Mouse (Mus musculus) heart, embryonic 16.5 days (tissue): Measurements from ENCODE around the gene Gm20388. TPM values are rescaled to one million over a fixed set of nuclear protein-coding genes. Genes with fewer than 3 reads are reported as not detected.

Experiments used
- ATAC-seq: fragments of 200-750 bp; cut with Nextera tagmentation; replicated peaks from 2 replicates; pipeline ENCODE4 v1.8.0; 2017; ENCODE audit warnings: moderate number of reproducible peaks; ENCODE audit not compliant: insufficient read depth, low FRiP score; ENCODE audit errors: extremely low read depth
- H3K27ac ChIP-seq: fragments of 300-500 bp; sonication (generic); 2 replicates; pipeline ENCODE4 v1.5.1; 2014; ENCODE audit warnings: mild to moderate bottlenecking, low read length, control low read depth, moderate library complexity
- H3K27me3 ChIP-seq: fragments of 300-500 bp; sonication (generic); 2 replicates; pipeline ENCODE4 v1.6.1; 2014; ENCODE audit warnings: low read length, mixed read lengths; ENCODE audit not compliant: control insufficient read depth, insufficient read depth
- H3K36me3 ChIP-seq: fragments of 300-500 bp; sonication (generic); 2 replicates; pipeline ENCODE4 v1.6.1; 2014; ENCODE audit not compliant: control insufficient read depth, insufficient read depth
- H3K4me1 ChIP-seq: fragments of 300-500 bp; sonication (generic); 2 replicates; pipeline ENCODE4 v1.6.1; 2014; ENCODE audit warnings: low read length, mixed read lengths; ENCODE audit not compliant: control insufficient read depth, insufficient read depth
- H3K4me2 ChIP-seq: fragments of 300-500 bp; sonication (generic); 2 replicates; pipeline ENCODE4 v1.6.1; 2014; ENCODE audit warnings: low read depth, mild to moderate bottlenecking, control low read depth, low read length
- H3K4me3 ChIP-seq: fragments of 300-500 bp; sonication (generic); 2 replicates; pipeline ENCODE4 v1.5.1; 2014; ENCODE audit warnings: mild to moderate bottlenecking, control low read depth, low read length
- H3K9ac ChIP-seq: fragments of 300-500 bp; sonication (generic); 2 replicates; pipeline ENCODE4 v1.6.1; 2014; ENCODE audit warnings: low read length, control low read depth
- H3K9me3 ChIP-seq: fragments of 300-500 bp; sonication (generic); replicated peaks from 2 replicates; pipeline ENCODE4 v1.6.1; 2016; ENCODE audit warnings: low read length; ENCODE audit not compliant: control insufficient read depth
- WGBS: fragments of 180-500 bp; shearing (Covaris S2); extraction: QIAGEN DNeasy Blood & Tissue Kit; methylation state at CpG from one replicate; pipeline ENCODE4 v1.1.7; 2014; 5-methylcytosine and 5-hydroxymethylcytosine counted together
- polyA plus RNA-seq: library from polyadenylated mRNA; unstranded; fragments of >200 nt; fragmentation: Nextera tagmentation; extraction: Ambion mirVana; gene quantifications from 2 replicates; pipeline ENCODE4 v1.2.1, GENCODE M21; 2015

Gm20388 gene
- polyA plus RNA-seq, 1 experiment from 2014 or later = 4.5 TPM

DNA sequence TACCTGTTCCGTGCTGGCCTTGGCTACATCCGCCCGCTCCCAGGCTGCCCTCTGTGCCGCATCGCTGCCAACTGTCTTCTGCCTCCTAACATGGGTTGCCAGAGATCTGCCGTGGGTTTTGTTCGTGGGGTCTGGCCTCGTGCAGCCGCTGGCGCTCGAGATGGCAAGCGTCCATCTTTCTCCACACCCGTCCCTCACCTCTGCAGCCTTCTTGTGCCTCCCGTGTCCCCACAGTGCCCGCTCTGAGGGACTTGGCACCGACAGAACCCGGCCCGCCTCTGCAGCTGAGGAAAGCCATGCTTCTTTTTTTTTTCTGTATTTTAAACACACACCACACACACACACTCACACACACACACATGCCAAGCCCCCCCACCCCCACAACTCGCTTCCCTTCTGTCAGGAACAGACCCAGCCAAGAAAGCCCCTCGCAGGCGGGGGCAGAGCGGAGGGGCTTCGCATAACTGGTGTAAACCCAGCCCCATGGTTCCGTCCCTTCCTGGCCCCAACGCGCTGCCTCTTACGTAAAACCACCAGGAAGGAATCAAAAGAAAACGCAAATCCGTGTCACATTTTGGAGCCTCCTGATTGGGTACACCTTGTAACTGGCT is 2841.6 kb downstream of the Gm20388 start:
- H3K9me3 ChIP-seq = no peaks in the 10 kb centered on the region
- H3K9ac ChIP-seq = no peak overlapping the region
- H3K4me1 ChIP-seq = no peaks in the 10 kb centered on the region
- no peaks in the 10 kb centered on the region for H3K36me3 ChIP-seq
- 81% methylated on average over 29 of the region's 29 CpGs for WGBS
- peaks cover 2% of the 10 kb centered on the region; the same call in 1 of the 2 replicates for H3K27me3 ChIP-seq
- ATAC-seq = no peak
- no peak overlapping the region for H3K4me2 ChIP-seq
- H3K4me3 ChIP-seq = no peak overlapping the region
- H3K27ac ChIP-seq = no peak overlapping the region

DNA sequence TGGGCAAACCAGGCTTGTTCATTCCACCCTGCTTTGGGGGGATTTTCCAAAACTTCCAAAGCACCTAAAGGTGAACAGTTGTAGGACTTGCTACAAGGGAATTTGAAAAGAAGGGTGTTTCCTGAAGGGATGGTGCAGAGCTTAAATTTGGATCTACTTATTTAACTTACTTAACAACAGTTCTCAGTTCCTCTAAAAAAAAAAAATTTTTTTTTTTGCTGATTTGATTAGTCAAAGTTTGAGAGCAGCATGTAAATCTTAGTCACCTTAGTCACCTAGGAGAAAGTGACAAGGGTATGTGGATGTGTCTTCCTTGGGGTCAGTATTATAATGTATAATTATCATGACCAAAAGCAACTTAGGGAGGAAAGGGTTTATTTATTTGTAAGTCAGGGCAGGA is 2848.0 kb downstream of the Gm20388 start:
- Histone ChIP-seq H3K9ac (no peak overlapping the region), H3K4me2 (no peak overlapping the region), H3K4me3 (no peak overlapping the region), H3K4me1 (0 out of 2 replicates have a peak, but pooled peaks cover 2% of the 10 kb centered on the region), H3K9me3 (no peaks in the 10 kb centered on the region), H3K27me3 (no peaks in the 10 kb centered on the region; the same call in none of the 2 replicates), H3K27ac (no peak overlapping the region), H3K36me3 (no peaks in the 10 kb centered on the region)
- ATAC-seq = no peak

DNA sequence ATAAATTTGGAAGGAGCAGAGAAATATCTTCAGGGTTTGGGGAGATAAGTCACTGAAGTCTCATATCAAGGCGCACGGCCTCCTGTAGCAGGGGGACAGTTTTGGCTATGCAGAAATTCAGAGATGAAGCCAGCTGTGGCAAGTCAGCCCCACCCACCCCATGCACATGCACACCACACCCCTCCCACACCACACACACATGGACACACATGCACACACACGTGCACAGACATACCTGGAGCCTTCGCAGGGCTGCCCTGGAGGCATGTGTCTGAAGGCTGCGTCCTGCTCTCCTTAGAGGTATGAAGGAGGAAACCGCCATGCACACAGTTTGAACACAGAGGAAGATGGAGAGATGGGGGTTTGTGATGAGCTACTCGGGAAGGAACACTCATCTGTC is 2849.5 kb downstream of the Gm20388 start:
- no peaks in the 10 kb centered on the region; the same call in none of the 2 replicates for H3K27me3 ChIP-seq
- 0 out of 2 replicates have a peak, but pooled peaks cover 2% of the 10 kb centered on the region for H3K4me1 ChIP-seq
- H3K9me3 ChIP-seq = no peaks in the 10 kb centered on the region
- H3K4me2 ChIP-seq = no peak overlapping the region
- H3K4me3 ChIP-seq = no peak overlapping the region
- no peak for ATAC-seq
- no peaks in the 10 kb centered on the region for H3K36me3 ChIP-seq
- no peak overlapping the region for H3K27ac ChIP-seq
- 72% methylated on average over 7 of the region's 7 CpGs for WGBS
- H3K9ac ChIP-seq = no peak overlapping the region

DNA sequence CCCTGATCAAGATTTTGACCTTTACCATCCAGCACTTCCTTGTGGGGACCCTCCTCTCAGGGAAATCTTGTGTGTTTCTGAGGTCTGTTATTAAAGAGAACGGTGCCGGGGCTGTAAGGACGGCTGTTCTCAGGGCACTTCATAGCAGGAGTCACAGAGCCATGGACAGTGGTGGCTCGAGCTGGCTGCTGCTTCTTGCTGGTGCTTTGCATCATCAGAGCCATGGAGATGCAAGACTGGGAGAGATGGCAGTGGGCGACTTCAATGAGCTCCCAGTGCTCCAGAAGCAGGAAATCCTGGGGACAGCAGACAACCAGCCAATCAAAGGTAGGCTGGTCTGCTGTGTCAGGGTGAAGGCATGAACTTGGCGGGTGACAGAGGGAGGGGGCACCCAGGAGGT is 2850.5 kb downstream of the Gm20388 start:
- no peak for ATAC-seq
- no peak overlapping the region for H3K4me3 ChIP-seq
- WGBS = 59% methylated on average over 6 of the region's 6 CpGs

DNA sequence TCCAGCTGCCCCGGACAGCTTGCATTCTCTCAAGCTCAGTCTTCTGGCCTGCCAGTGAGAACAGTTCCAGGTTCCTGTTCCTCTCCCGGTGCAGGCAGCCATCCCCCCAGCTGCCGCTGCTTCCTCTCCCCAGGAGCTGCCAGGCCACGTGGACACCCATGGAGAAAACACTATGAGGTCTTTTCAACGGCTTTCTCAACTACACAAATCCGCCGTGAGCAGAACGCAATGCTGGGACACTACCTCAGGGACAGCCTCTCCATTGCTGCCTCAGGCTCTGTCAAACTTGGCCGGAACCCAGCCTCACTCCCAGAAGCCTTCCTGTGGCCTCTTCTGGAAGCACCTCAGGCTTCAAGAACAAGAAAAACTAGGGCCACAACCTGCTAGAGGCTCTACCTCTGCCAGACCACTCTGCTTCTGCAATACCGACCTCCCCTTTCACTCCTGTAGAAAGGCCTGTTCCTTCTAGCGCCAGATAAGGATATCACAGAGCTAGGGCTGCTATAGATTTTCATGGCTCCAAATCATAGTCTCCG is 2852.2 kb downstream of the Gm20388 start:
- Histone ChIP-seq H3K36me3 (no peaks in the 10 kb centered on the region), H3K27me3 (no peaks in the 10 kb centered on the region; the same call in none of the 2 replicates), H3K9me3 (no peaks in the 10 kb centered on the region), H3K4me1 (0 out of 2 replicates have a peak, but pooled peaks cover 2% of the 10 kb centered on the region), H3K4me3 (no peak overlapping the region), H3K27ac (peak overlapping the region; percentile 11; the same call in 1 of the 2 replicates), H3K4me2 (no peak overlapping the region), H3K9ac (no peak overlapping the region)
- no peak for ATAC-seq
- WGBS = 35% methylated on average over 12 of the region's 12 CpGs

More for the DNA sequence above, 2850.5 kb downstream of the Gm20388 start:
- Histone ChIP-seq H3K36me3 (no peaks in the 10 kb centered on the region), H3K9ac (no peak overlapping the region), H3K4me1 (0 out of 2 replicates have a peak, but pooled peaks cover 2% of the 10 kb centered on the region), H3K27me3 (no peaks in the 10 kb centered on the region; the same call in none of the 2 replicates), H3K9me3 (no peaks in the 10 kb centered on the region), H3K4me2 (no peak overlapping the region), H3K27ac (no peak overlapping the region)

DNA sequence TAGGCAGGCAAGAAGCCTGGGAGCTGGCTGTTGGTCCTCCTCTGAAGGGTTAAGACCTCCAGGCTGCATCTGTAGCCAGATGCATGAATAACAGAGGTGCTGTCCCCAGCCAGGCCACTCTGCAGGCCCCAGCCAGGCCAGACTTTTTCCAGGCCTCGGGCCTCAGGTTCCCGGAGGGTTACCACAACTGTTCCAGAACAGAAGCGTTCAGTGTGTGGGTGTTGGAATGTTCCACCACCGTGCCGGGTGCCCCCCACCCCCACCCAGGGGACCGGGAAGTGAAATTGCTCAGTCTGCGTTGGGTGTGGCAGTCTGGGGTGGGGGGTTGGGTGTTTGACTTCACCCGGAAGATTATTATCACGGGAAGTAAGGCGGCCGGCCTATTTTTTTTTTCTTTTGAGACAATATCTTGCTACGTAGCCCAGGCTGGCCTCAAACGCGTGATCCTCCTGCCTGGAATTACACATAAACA is 2852.7 kb downstream of the Gm20388 start:
- H3K9me3 ChIP-seq = no peaks in the 10 kb centered on the region
- no peaks in the 10 kb centered on the region; the same call in none of the 2 replicates for H3K27me3 ChIP-seq
- 60% methylated on average over 14 of the region's 14 CpGs for WGBS
- peak overlapping the region; percentile 11; the same call in 1 of the 2 replicates for H3K27ac ChIP-seq
- H3K4me2 ChIP-seq = no peak overlapping the region
- no peak overlapping the region for H3K9ac ChIP-seq
- no peak for ATAC-seq
- H3K4me3 ChIP-seq = no peak overlapping the region
- 0 out of 2 replicates have a peak, but pooled peaks cover 2% of the 10 kb centered on the region for H3K4me1 ChIP-seq
- no peaks in the 10 kb centered on the region for H3K36me3 ChIP-seq

DNA sequence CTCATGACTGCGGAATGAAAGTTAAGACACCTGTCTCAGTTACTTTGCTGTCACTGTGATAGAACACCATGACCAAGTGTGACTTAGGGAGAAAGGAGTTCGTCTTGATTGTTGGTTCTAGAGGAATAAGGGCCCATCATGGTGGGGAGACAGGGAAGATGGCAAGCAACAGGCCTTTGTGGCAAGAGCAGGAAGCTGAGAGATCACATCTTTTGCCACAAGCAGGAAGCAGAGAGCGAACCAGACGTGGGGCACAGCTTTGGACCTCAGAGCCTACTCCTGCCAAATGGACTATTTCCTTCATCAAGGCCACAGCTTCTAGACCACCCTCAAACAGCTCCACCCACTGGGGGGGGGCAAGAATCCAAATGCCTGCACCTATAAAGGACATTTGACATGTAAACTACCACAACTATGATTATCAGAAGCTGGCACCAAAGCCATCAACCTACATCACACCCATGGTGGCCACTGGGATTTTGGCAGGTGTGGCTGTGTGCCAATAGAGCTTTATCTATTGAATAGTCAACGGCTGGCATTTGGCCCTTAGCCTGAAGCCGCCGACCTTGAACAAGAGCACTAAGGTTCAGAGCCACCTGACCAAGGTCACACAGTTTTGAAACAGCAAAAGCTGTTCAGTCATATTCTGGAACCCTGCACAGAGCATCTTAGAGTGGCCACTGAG is 2854.3 kb downstream of the Gm20388 start:
- H3K27ac ChIP-seq = no peak overlapping the region
- H3K9me3 ChIP-seq = no peaks in the 10 kb centered on the region
- ATAC-seq = no peak
- WGBS = 77% methylated on average over 7 of the region's 7 CpGs
- no peaks in the 10 kb centered on the region for H3K36me3 ChIP-seq
- H3K27me3 ChIP-seq = no peaks in the 10 kb centered on the region; the same call in none of the 2 replicates
- no peak overlapping the region for H3K4me3 ChIP-seq
- H3K4me2 ChIP-seq = no peak overlapping the region
- H3K4me1 ChIP-seq = peaks cover 5% of the 10 kb centered on the region; the same call in 1 of the 2 replicates
- H3K9ac ChIP-seq = no peak overlapping the region

DNA sequence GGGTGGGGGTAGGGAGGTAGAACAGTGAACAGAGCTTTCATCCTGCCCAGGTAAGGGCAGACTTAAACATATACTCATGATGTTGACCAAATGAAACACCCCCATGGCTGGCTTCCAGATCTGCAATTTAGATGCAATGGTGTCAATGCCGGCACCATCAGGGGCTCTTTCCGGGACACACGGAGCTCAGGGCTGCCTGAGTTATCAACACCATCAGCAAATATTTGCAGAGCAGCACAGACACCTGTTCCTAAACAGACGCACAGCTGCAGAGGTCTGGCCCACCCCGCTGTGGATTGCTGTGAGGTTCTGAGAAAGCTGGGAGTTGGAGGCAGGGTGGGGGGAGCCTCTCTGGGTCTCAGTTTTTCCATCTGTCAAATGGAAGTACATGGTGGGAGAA is 2855.5 kb downstream of the Gm20388 start:
- Histone ChIP-seq H3K4me2 (no peak overlapping the region), H3K4me3 (no peak overlapping the region), H3K36me3 (no peaks in the 10 kb centered on the region), H3K27me3 (peaks cover 3% of the 10 kb centered on the region; the same call in 1 of the 2 replicates), H3K4me1 (peaks cover 3% of the 10 kb centered on the region; the same call in 1 of the 2 replicates), H3K9me3 (no peaks in the 10 kb centered on the region), H3K27ac (no peak overlapping the region), H3K9ac (no peak overlapping the region)
- 60% methylated on average over 5 of the region's 5 CpGs for WGBS
- ATAC-seq = 0 out of 2 replicates have a peak, but pooled peaks have one; percentile 12
